Mouse (Mus musculus) C2C12 (cell line): Measurements from ENCODE around the gene Eif4h.

Experiments
- CEBPB ChIP-seq: IDR thresholded peaks from one replicate; pipeline ENCODE4 v1.6.1; 2011; ENCODE audit warnings: low read depth, mild to moderate bottlenecking, control low read depth, moderate library complexity
- CTCF ChIP-seq: IDR thresholded peaks from one replicate; pipeline ENCODE4 v1.5.1; 2011; ENCODE audit not compliant: control insufficient read depth, insufficient read depth, insufficient read length
- FOSL1 ChIP-seq: IDR thresholded peaks from one replicate; pipeline ENCODE4 v1.8.0; 2011; ENCODE audit warnings: mild to moderate bottlenecking, low read length; ENCODE audit not compliant: poor library complexity, insufficient read depth, severe bottlenecking
- MAX ChIP-seq: IDR thresholded peaks from one replicate; pipeline ENCODE4 v1.6.1; 2011; ENCODE audit warnings: mild to moderate bottlenecking, control low read depth
- MYOD1 ChIP-seq: IDR thresholded peaks from one replicate; pipeline ENCODE4 v1.6.1; 2011; ENCODE audit warnings: low read depth; ENCODE audit not compliant: control insufficient read depth, insufficient read length
- MYOG ChIP-seq: IDR thresholded peaks from one replicate; pipeline ENCODE4 v1.6.1; 2011; ENCODE audit not compliant: control insufficient read depth, insufficient read length; ENCODE audit errors: extremely low read depth
- USF1 ChIP-seq: IDR thresholded peaks from one replicate; pipeline ENCODE4 v1.6.1; 2011; ENCODE audit warnings: low read depth, mild to moderate bottlenecking, control low read depth, moderate library complexity

- no peak for TF ChIP-seq CTCF
- TF ChIP-seq USF1: no peak
- TF ChIP-seq MAX: no peak
- TF ChIP-seq MYOD1: no peak
- TF ChIP-seq MYOG: no peak
- no peak for TF ChIP-seq FOSL1
- TF ChIP-seq CEBPB: no peak
Observed at GRCm38 (mm10) chr5:134597711-134598110, 41.6 kb downstream of the Eif4h start.
